Mouse (Mus musculus) liver, embryonic 14.5 days (tissue): ENCODE results near the gene Abl1.

Experiments
- CTCF ChIP-seq: IDR thresholded peaks from 2 replicates; pipeline ENCODE4 v1.5.1; 2016; ENCODE audit warnings: antibody characterized with exemption, low read depth, control low read depth
- EP300 ChIP-seq: IDR thresholded peaks from 2 replicates; pipeline ENCODE4 v1.6.1; 2016; ENCODE audit warnings: antibody characterized with exemption, low read depth

- TF ChIP-seq EP300: no peak
- no peak for TF ChIP-seq CTCF
These were observed 62.0 kb downstream of the Abl1 start for GRCm38 (mm10) chr2:31750133-31750532.
